Mouse (Mus musculus) olfactory bulb, adult 2 months (tissue): ENCODE data around the gene Slc9a2.

Experiments
- CTCF ChIP-seq: fragments of 200-500 bp; IDR thresholded peaks from 2 replicates; pipeline ENCODE4 v1.5.1; 2012; ENCODE audit warnings: low read depth, mild to moderate bottlenecking, low read length, moderate library complexity; ENCODE audit not compliant: insufficient read depth
- POLR2A ChIP-seq: fragments of 200-500 bp; IDR thresholded peaks from 2 replicates; pipeline ENCODE4 v1.6.1; 2012; ENCODE audit warnings: mild to moderate bottlenecking, low read depth, low read length, moderate library complexity; ENCODE audit not compliant: insufficient read depth

DNA sequence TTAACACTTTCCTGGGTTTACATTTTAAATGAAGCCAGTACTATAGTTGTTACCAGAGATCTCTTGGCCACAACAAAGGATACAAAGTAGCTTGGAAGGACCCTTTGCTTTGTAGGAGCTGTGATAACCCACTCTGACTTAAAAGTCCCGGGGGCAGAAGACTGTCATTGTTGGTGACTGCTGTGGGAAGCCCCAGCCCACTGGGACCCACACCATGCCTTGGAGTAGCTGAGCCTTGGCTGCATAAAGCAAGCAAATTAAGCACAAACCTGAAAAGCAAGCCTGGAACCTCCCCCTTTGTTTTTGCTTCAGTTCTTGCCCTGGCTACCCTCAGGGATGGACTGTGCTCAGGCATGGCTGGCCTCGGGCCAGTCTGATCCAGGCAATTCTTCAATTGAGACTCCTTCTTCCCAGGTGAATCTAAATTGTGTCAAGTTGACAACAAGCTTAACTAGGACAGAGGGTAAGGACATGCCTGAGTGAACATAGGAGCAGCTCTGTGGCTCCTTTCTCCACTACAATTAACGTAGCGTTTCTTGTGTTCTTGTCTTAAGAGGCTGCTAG lies 89.0 kb downstream of the Slc9a2 start:
- no peak for TF ChIP-seq POLR2A
- TF ChIP-seq CTCF, result no peak
